Mouse (Mus musculus) layer of hippocampus, adult 2 months (tissue): ENCODE measurements at regions not wholly inside any gene's neighbourhood (a gene's known extent, or its start where the extent isn't known, plus 50 kb on each side); places are given as distances from the start of the nearest gene placed in this dataset.

Experiments
- DNase-seq, 2 experiments: peaks; one replicate each; pipeline ENCODE4 v3.0.0; 2022; ENCODE audit warnings: low spot score in 2 of 2
- H3K27ac ChIP-seq: fragments of 200-600 bp; 2 replicates; pipeline ENCODE4 v1.8.1; 2022
- H3K4me3 ChIP-seq: fragments of 200-600 bp; 2 replicates; pipeline ENCODE4 v1.8.1; 2022; ENCODE audit warnings: mild to moderate bottlenecking
- CTCF ChIP-seq: fragments of 200-600 bp; conservative IDR thresholded peaks from 2 replicates; pipeline ENCODE4 v1.8.1; 2022; ENCODE audit warnings: antibody characterized with exemption, mild to moderate bottlenecking, moderate library complexity

DNA sequence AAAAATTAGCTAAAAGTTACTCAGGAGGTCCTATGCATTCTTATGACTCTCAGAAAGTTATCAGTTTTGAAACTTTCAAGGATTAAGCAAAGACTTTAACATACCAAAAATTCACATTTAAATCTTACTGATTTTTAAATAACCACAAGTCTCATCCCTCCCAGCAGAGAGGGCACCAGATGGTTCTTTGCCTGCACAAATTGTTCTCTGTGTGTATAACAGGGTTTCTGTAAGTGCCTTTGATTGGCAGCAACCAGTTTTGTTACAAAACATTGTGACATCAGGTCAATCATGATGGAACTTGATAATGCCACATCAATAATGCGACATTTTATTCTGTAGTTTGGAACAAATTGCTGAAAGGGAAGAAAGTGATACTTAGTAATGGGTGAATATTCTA is 72.4 kb upstream of the Mei4 start:
- Histone ChIP-seq H3K4me3 (no peak overlapping the region), H3K27ac (peak overlapping the region; percentile 51; the same call in 1 of the 2 replicates)
- no peak for TF ChIP-seq CTCF
- peak; percentile 49 to 55 for DNase-seq
